Mouse (Mus musculus) 416B (cell line): Measurements from ENCODE around the gene Nwd2.

ENCODE experiments used
- DNase-seq: peaks from one replicate; pipeline ENCODE4 v3.0.0; 2011; ENCODE audit warnings: low read depth

The Nwd2 gene

DNA sequence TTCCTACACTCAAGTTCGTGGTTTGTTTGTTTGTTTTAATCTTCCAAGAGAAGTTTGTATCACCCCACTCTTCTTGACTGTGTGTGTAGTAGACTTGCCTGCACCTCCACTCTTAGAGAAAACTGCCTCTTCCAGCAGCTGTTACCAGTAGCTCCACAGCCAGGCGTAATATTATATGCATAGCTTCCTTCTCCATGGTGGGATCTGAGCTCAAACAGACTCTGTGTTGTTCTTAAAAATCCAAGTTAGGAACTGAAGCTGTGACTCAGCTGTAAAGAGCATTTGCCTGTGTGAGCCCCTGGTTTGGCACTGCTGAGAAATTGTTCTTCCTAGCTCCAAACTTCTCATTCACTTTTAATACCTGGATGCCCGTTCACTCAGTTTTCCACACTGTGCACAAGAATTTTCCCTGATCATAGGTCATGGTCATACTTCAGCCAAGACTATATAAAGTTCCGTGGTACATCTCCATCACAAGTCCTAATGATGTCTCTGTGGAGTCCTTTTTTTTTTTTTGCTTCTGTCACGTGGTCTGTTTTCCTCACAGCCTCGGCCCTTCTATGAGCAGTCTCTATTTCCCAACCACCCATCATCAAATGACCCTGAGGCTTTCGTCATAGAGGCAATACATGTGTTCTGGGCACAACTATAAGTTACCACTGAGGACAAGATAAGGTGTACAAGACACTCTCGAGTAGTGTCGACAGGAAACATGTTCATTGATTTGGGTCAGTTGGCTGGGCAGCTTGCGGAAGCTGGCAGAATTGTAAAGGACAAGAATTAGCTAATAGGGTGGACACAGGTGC lies 179.7 kb downstream of the Nwd2 start:
- peak; percentile 8 for DNase-seq

DNA sequence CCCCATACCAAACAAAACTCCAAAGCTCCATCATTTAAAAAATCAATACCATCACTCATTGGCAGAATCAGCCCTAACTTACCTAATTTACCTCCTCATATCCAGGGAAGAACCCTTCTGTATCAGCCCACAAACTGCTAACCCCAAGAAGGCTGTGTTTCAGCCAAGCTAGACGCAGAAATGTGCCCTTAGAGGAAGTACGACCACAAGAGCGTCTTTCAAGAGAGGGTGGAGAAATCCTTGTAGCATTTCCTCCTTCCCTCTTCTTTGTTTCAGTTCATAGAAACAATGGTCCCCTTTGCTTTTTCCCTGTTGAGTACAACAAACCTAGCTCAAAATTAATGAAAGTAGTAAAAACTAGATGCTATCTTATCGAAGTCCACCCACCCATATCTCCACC lies 182.2 kb downstream of the Nwd2 start:
- peak; percentile 33 for DNase-seq

DNA sequence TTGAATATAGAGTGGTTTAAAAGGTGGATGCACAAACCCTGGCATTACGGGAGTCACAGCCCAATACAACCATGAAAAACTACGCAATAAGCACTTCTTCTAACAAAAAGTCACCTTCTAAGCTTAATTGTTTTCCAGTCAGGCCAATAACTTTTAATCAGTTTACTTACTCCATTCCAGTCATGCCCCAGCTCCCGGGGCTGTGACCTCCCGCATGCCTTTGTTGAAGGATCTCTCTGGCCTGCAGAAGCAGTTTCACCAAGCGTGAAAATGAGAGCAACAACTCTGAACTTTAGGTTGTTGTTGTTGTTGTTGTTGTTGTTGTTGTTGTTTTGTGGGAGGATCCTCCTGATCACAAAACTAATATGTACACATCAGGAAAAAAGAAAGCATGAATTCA lies 185.1 kb downstream of the Nwd2 start:
- no peak for DNase-seq

DNA sequence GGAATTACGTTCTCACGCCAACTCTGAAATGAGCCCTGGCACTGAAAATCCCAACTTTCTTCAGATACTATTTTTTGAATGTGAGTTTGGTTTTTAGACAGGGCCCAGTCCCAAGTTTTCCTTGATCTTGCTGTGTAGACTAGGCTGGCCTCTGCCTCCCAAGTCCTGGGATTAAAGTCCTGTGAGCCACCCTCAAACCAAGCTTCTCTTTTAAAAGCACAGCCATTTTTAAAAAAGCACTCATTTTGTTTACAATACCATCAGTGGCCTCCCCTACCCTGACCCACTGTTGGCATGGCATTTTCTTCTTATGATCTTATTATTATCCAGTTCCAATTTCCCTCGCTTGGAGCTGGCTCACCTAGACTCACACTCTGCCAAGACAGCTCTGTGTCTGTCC lies 185.5 kb downstream of the Nwd2 start:
- no peak for DNase-seq

DNA sequence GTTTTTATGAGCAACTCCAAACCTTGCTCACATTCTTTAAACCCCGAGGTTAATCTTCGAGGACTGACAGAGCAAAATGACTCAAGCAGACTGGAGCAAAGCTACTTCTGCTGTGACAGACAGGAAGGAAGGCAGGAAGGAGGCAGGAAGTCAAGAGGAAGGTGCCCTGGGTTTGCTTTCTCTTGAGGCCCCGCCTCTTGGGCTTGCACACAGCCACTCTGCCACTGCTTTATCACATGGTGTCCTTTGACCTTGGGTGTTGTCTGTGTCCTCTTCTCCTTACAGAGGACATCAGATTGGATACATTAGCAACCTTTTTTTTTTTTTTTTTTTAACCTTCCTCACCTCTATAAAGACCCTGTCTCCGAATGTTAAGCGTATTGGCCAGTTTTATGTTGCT lies 188.2 kb downstream of the Nwd2 start:
- DNase-seq = peak; percentile 17

DNA sequence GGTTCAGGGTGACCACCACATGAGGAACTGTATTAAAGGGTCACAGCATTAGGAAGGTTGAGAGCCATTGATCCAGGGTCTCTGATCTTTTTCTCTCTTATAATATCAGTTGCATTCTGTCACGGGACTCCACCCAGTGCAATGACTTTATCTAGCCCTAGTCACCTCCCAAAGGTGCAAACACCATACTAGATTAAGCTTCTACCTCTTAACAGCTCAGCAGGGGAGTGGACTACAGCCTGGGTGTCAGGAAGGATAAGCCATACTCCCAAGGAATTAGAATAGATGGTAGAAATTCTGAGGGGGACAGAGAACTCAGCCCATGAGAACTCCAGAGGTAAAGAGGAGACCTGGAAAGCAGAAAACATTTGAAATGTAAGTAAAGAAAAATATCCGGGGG lies 188.9 kb downstream of the Nwd2 start:
- DNase-seq = no peak

DNA sequence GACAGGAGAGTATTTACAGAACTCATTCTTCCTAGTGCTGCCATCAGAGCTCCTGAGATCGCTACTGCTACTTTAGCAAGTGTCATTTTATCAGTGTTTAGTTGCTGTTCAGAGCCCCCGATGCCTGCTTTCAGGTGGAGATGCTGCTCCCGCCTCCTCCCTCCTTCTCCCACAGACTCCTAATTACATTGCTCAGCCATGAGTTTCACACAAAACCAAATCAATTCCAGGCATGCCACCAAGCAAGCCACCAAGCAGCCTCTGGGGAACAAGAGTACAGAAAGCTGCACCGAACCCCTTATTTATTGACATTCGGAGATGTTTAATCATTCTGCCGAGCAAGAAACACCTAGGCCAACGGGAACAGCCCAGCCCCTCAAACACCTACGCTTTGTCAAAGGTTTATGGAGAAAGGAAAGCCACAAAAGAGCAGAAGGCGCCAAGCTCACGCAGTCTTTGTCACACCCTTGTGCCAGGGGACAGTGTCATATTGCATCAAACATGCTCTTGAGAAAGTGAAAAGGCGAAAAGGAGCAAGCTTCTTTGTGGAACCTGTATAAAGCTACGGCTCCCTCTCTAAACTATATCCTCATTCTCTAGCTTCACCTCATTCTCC lies 191.0 kb downstream of the Nwd2 start:
- no peak for DNase-seq

DNA sequence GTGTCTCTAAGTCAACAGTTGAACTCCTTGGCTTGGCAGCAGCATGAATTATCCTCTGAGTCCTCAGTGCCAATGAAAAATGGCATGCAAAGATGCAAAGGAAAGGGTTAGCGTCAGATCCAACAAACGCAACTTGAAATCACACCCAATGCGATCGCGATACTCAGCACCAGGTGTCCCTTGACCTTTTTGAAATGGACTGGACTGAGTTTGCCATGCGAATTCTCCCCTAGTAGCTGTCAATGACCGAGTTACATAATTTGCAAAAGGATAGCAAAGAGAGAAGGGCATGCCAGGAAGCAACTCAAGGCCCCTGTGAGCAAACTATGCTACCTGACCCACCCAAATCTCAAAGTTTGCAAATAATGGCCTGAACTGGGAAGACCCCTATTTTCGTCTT lies 198.2 kb downstream of the Nwd2 start:
- no peak for DNase-seq

DNA sequence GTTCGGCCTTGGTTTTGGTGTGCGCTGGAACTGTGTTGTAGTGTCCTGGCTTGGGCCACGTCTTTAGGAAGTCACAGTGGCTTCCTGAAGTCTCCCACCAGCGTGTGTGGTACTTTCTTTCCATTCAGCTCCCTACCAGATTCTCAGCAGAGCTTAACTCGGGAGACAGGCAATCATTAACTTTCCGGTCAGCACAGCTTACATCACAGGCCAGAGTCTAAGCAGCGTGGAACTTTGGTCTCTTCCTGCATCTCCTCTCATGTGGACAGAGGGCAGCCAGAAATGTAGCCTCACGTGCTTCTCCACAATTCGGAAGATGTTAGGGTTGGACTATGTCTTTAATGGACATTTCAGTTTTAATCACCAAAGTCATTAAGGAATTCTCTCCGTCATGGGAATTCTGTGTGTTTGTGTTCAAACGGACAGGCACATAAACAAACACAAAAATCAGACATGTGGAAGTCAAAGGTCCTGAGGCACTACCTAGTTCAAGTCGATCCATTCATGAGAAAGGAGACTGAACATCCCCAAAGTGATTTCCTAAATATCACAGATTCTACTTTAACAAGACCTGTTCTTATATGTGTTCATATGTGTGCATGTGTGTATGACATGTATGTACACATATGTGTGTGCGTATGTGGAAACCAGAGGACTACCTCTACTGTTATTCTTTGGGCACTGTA lies 198.8 kb downstream of the Nwd2 start:
- no peak for DNase-seq

DNA sequence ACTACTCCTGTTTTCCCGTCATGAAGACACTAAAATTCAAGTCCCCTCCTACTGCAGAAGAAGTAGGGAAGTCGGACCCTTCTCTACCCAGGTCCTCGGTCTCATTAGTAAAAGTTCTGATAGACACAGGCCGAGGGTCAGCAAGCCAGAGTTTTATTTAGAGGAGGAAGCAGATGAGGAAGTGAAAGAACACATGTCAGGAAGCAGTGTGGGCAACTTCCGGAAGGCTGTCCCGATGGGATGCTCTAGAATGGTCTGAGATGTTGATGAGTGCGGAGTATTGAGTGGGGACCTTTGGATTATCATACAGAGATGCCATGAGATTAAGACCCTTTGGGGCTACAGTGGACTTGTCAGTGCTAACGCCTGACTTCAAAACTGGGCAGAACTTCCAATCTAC lies 210.0 kb downstream of the Nwd2 start:
- DNase-seq = no peak
